Mouse (Mus musculus) megakaryocyte, embryonic 14.5 days (primary cell): ENCODE results near the gene 4930524B15Rik.

Experiments used
- FLI1 ChIP-seq: IDR thresholded peaks from 2 replicates; pipeline ENCODE4 v1.6.1; 2012; ENCODE audit warnings: low read length, inconsistent platforms, mixed read lengths
- GATA1 ChIP-seq: IDR thresholded peaks from 3 replicates; pipeline ENCODE4 v1.6.1; 2012; ENCODE audit warnings: mixed read lengths, low read length, inconsistent platforms, borderline replicate concordance

DNA sequence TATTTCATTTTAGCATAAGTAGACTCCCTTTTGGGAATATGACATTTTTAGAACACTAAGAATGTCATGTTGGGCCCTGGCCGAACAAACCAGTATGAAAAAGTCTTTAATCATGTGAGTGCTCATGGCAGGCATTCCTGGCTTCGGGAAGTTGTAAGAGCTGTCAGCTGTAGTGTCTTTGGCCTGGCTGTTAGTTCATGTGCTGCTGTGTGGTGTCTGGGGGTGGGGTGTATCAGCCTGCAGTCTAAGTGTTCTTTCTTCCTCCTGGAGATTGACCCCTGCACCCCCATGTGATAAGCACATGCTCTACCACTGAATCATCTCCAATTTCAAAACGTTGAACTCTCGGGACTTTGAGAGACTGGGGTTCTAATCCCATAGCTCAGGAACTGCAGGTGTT lies 29.7 kb upstream of the 4930524B15Rik start:
- TF ChIP-seq GATA1: no peak
- no peak for TF ChIP-seq FLI1
